Mouse (Mus musculus): ENCODE data around the gene Cdk5r1. TPM values are rescaled to one million over a fixed set of nuclear protein-coding genes. Genes with fewer than 3 reads are reported as not detected.

The Cdk5r1 gene
- total and polyA plus RNA-seq, 3 experiments, result 2.8 to 23.3 (median 3.5) TPM

GRCm38 (mm10) chr11:80471836-80472605 lies 4.8 kb upstream of the Cdk5r1 start:
- no peak overlapping the region for H3K4me2 ChIP-seq (ENCODE audit: insufficient read depth, low read depth, poor library complexity, severe bottlenecking)
- in situ Hi-C loops (cut with MboI; ENCODE audit: low pct_ligation_motif_present, low pct_unique_long_range_greater_than_20kb, low sequenced_read_pairs) (loop anchor here (25.0 kb wide), 1 partner anchor 340 kb away; the partner anchor contains the start of gene Tmem98), dilution Hi-C loops (cut with MboI; ENCODE audit: extremely low pct_ligation_motif_present, extremely low pct_unique_long_range_greater_than_20kb, low sequenced_read_pairs) (no loop called here)
- peaks cover 2 to 22% of the 10 kb centered on the region in 2 experiments; a peak in 2 of 4 replicates for H3K4me1 ChIP-seq (ENCODE audit: control insufficient read depth in 1 of 2, insufficient read depth in 2 of 2)
- H3K36me3 ChIP-seq (replicated peaks in 1 of 2; ENCODE audit: control insufficient read depth in 1 of 2, insufficient read depth in 1 of 2, low read length in 1 of 2), result peaks cover 49 to 80% of the 10 kb centered on the region in 2 experiments
- H3K27ac ChIP-seq (ENCODE audit: insufficient read depth, low read depth), result no peak overlapping the region
- H3K27me3 ChIP-seq (replicated peaks), result no peaks in the 10 kb centered on the region
- no peak overlapping the region for H3K4me3 ChIP-seq (replicated peaks in 1 of 3; ENCODE audit: low read depth in 2 of 3, low read length in 2 of 3, poor library complexity in 1 of 3)
- H3K79me2 ChIP-seq (replicated peaks; ENCODE audit: control insufficient read depth, extremely low read depth, insufficient read depth, poor library complexity, severe bottlenecking), result no peaks in the 10 kb centered on the region
- DNase-seq (ENCODE audit: extremely low read depth), result no peak
- H3K9me3 ChIP-seq (replicated peaks; ENCODE audit: low read length), result peaks cover 3% of the 10 kb centered on the region
- no peak for TF ChIP-seq NRF1 (IDR thresholded peaks at IDR 0.05; ENCODE audit: low read depth, low read length)
- peak; percentile 17; the same call in 1 of the 2 replicates for TF ChIP-seq ZNF384 (IDR thresholded peaks at IDR 0.05; ENCODE audit: low read depth, low read length)
- TF ChIP-seq CHD1 (IDR thresholded peaks at IDR 0.05; ENCODE audit: low read depth, low read length), result no peak
- no peak overlapping the region for H3K9ac ChIP-seq (ENCODE audit: insufficient read depth, low read depth)

GRCm38 (mm10) chr11:80474175-80474691 lies 2.6 kb upstream of the Cdk5r1 start:
- no peak overlapping the region for H3K27ac ChIP-seq (ENCODE audit: insufficient read depth, low read depth)
- TF ChIP-seq SIN3A (IDR thresholded peaks at IDR 0.05; ENCODE audit: low read length), result 0 out of 2 replicates have a peak, but pooled peaks have one; percentile 47
- TF ChIP-seq IRF4 (IDR thresholded peaks at IDR 0.05; ENCODE audit: low read depth, low read length), result peak; percentile 38; the same call in 1 of the 2 replicates
- TF ChIP-seq ELF1 (IDR thresholded peaks at IDR 0.05; ENCODE audit: low read depth, low read length), result 0 out of 2 replicates have a peak, but pooled peaks have one; percentile 23
- TF ChIP-seq CTCF (conservative IDR thresholded peaks at IDR 0.05 in 1 of 2, IDR thresholded peaks at IDR 0.05 in 1 of 2; ENCODE audit: low read depth in 2 of 2, low read length in 2 of 2), result peak in 1 of 2 experiments; percentile 79; a peak in 2 of 4 replicates
- TF ChIP-seq POLR2A (IDR thresholded peaks at IDR 0.05; ENCODE audit: low read depth, low read length), result no peak
- TF ChIP-seq ZC3H11A (IDR thresholded peaks at IDR 0.05; ENCODE audit: low read depth, low read length), result peak; percentile 59
- no peak for TF ChIP-seq MAFK (IDR thresholded peaks at IDR 0.05; ENCODE audit: insufficient replicate concordance, low read length)
- TF ChIP-seq RAD21 (IDR thresholded peaks at IDR 0.05; ENCODE audit: low read depth, low read length), result peak; percentile 87
- no peak for TF ChIP-seq ETS1 (conservative IDR thresholded peaks at IDR 0.05; ENCODE audit: low read depth, low read length)
- no peak for TF ChIP-seq ZNF384 (IDR thresholded peaks at IDR 0.05; ENCODE audit: low read depth, low read length)
- TF ChIP-seq SMC3 (IDR thresholded peaks at IDR 0.05; ENCODE audit: low read depth, low read length), result peak; percentile 83
- no peak; the same call in 1 of the 2 replicates for TF ChIP-seq POLR2AphosphoS2 (IDR thresholded peaks at IDR 0.05; ENCODE audit: low read depth, low read length)
- dilution Hi-C loops (cut with MboI; ENCODE audit: extremely low pct_ligation_motif_present, extremely low pct_unique_long_range_greater_than_20kb, low sequenced_read_pairs) (no loop called here), in situ Hi-C loops (cut with MboI; ENCODE audit: low pct_ligation_motif_present, low pct_unique_long_range_greater_than_20kb, low sequenced_read_pairs) (loop anchor here (25.0 kb wide), 1 partner anchor 338 kb away; the partner anchor contains the start of gene Tmem98)
- H3K9me3 ChIP-seq (replicated peaks; ENCODE audit: low read length), result no peaks in the 10 kb centered on the region
- no peak overlapping the region for H3K9ac ChIP-seq (ENCODE audit: insufficient read depth, low read depth)
- H3K4me2 ChIP-seq (ENCODE audit: insufficient read depth, low read depth, poor library complexity, severe bottlenecking), result no peak overlapping the region
- H3K79me2 ChIP-seq (replicated peaks; ENCODE audit: control insufficient read depth, extremely low read depth, insufficient read depth, poor library complexity, severe bottlenecking), result peaks cover 16% of the 10 kb centered on the region; the same call in 1 of the 2 replicates
- no peak overlapping the region for H3K4me3 ChIP-seq (replicated peaks in 1 of 3; ENCODE audit: low read depth in 2 of 3, low read length in 2 of 3, poor library complexity in 1 of 3)
- peaks cover 12 to 42% of the 10 kb centered on the region in 2 experiments for H3K4me1 ChIP-seq (ENCODE audit: control insufficient read depth in 1 of 2, insufficient read depth in 2 of 2)
- peaks cover 35 to 76% of the 10 kb centered on the region in 2 experiments for H3K36me3 ChIP-seq (replicated peaks in 1 of 2; ENCODE audit: control insufficient read depth in 1 of 2, insufficient read depth in 1 of 2, low read length in 1 of 2)
- DNase-seq (ENCODE audit: extremely low read depth), result peak; percentile 56
- no peaks in the 10 kb centered on the region for H3K27me3 ChIP-seq (replicated peaks)
